10 mouse cellular contexts compared by ENCODE assay signal in the genomic region with DNA sequence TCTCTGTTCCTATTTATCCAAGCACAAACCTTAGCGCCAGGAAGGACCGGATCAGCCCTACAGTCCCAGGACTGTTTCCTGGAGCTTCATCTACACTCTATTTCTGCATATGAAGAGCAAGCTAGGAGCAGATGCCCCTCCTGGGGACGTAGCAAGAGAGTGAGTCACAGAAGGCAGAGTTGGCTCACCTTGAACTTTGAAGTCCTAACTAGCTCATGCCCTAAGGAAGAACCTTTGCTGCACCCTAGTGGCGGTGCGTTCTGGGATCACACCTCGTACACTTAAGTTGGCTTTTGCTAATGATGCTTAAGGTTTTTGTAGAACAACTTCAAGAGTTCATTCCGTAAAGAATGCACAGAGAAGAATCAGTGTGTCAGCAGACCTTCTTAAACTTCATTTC. TPM values are rescaled to one million over a fixed set of nuclear protein-coding genes. Genes with fewer than 3 reads are reported as not detected.
DNase-seq lines count a peak whose midpoint lies in the region; ATAC-seq and TF ChIP-seq lines count a peak whose summit lies in the region.
"Had no signal": no experiment of that assay in that cellular context is flagged by ENCODE, and none has a peak within 500 bp of the region (broad histone marks: within the 10 kb centered on the region; RNA-seq: fewer than 3 reads in every experiment).

No protein-coding gene starts in this region.

- no peaks in the 10 kb centered on the region for H3K9me3 ChIP-seq in heart, embryonic 10.5 days
- no peaks in the 10 kb centered on the region for H3K9me3 ChIP-seq in embryonic facial prominence, embryonic 11.5 days (replicated peaks; ENCODE audit: control insufficient read depth, low read length)
- H3K9me3 ChIP-seq: embryonic facial prominence, embryonic 15.5 days; lung, embryonic 15.5 days had no signal

- H3K27me3 ChIP-seq in heart, embryonic 10.5 days (ENCODE audit: insufficient read depth, poor library complexity, severe bottlenecking) = no peaks in the 10 kb centered on the region
- H3K27me3 ChIP-seq in Patski = peaks cover 20% of the 10 kb centered on the region
- no peaks in the 10 kb centered on the region for H3K27me3 ChIP-seq in embryonic facial prominence, embryonic 11.5 days (ENCODE audit: control insufficient read depth, insufficient read depth, low read length)
- H3K27me3 ChIP-seq: embryonic facial prominence, embryonic 15.5 days; lung, embryonic 15.5 days had no signal

- intact Hi-C loops in left cerebral cortex, postnatal 4 days (cut with DNase I) = no loop called here

- H3K4me1 ChIP-seq in heart, embryonic 10.5 days = no peaks in the 10 kb centered on the region
- H3K4me1 ChIP-seq in embryonic facial prominence, embryonic 11.5 days (ENCODE audit: control insufficient read depth, insufficient read depth, low read length) = no peaks in the 10 kb centered on the region
- H3K4me1 ChIP-seq: lung, embryonic 15.5 days had no signal

- peak; percentile 7 for DNase-seq in heart, adult 8-10 months (ENCODE audit: low spot score)
- DNase-seq in heart, embryonic 10.5 days (ENCODE audit: low spot score) = no peak
- DNase-seq in A20 (ENCODE audit: low read depth, low spot score) (peak; percentile 73), Patski (ENCODE audit: low read depth, low spot score) (no peak), MN1 (ENCODE audit: low spot score) (no peak)
- peak; percentile 71 for DNase-seq in embryonic facial prominence, embryonic 11.5 days (ENCODE audit: low spot score)
- peak; percentile 49 for DNase-seq in left cerebral cortex, postnatal 4 days
- DNase-seq in right cerebral cortex, postnatal 4 days = peak; percentile 22

- no peaks in the 10 kb centered on the region for H3K36me3 ChIP-seq in heart, embryonic 10.5 days
- no peaks in the 10 kb centered on the region for H3K36me3 ChIP-seq in embryonic facial prominence, embryonic 11.5 days (replicated peaks; ENCODE audit: control insufficient read depth, insufficient read depth, low read depth, low read length)
- H3K36me3 ChIP-seq: embryonic facial prominence, embryonic 15.5 days; lung, embryonic 15.5 days had no signal

- in situ Hi-C loops in Patski (cut with MboI; ENCODE audit: low pct_unique_long_range_greater_than_20kb) = loop anchor here (10.0 kb wide), 1 partner anchor 1737 kb away; no protein-coding TSS in a partner anchor

- H3K27ac ChIP-seq in heart, embryonic 10.5 days = no peak overlapping the region
- no peak overlapping the region for H3K27ac ChIP-seq in embryonic facial prominence, embryonic 11.5 days (replicated peaks; ENCODE audit: low read depth, low read length)
- H3K27ac ChIP-seq: embryonic facial prominence, embryonic 15.5 days; lung, embryonic 15.5 days had no signal

- H3K4me3 ChIP-seq in heart, embryonic 10.5 days = no peak overlapping the region
- H3K4me3 ChIP-seq in embryonic facial prominence, embryonic 11.5 days (ENCODE audit: low read depth, low read length) = no peak overlapping the region
- H3K4me3 ChIP-seq: embryonic facial prominence, embryonic 15.5 days; lung, embryonic 15.5 days had no signal

- CTCF ChIA-PET in Patski (lab: Charles Lee) = interaction anchor here (1.4 to 1.8 kb wide), 2 partner anchors 16 to 592 kb away, joined by 4 to 5 read pairs; no protein-coding TSS in a partner anchor

- H3K4me2 ChIP-seq in embryonic facial prominence, embryonic 11.5 days (ENCODE audit: low read depth, low read length) = no peak overlapping the region
- H3K4me2 ChIP-seq: embryonic facial prominence, embryonic 15.5 days; lung, embryonic 15.5 days had no signal

- POLR2A ChIA-PET in Patski (lab: Charles Lee) = no interaction called here

- TF ChIP-seq CTCF in Patski (IDR thresholded peaks at IDR 0.05) = peak; percentile 69

- ATAC-seq in Patski = peak; percentile 73
- no peak for ATAC-seq in embryonic facial prominence, embryonic 11.5 days (replicated peaks; ENCODE audit: insufficient number of reproducible peaks, low FRiP score, low TSS enrichment, low read depth)

- 18% methylated on average over 7 of the region's 7 CpGs for WGBS in heart, embryonic 10.5 days
- 22% methylated on average over 7 of the region's 7 CpGs for WGBS in embryonic facial prominence, embryonic 11.5 days

- H3K9ac ChIP-seq in embryonic facial prominence, embryonic 11.5 days (replicated peaks; ENCODE audit: low read length) = no peak overlapping the region
- H3K9ac ChIP-seq: embryonic facial prominence, embryonic 15.5 days; lung, embryonic 15.5 days had no signal

RNA-seq across cellular contexts. Expression of a gene that starts 25.3 kb away (rescaled TPM):
- total RNA-seq in heart, adult 8-10 months (2022) = 10 to 100 TPM; 22.8 to 26.1 (median 25.2) TPM
- 56.2 and 71.0 TPM in 2 replicates for polyA plus RNA-seq in heart, embryonic 10.5 days (2016; fragmentation: Nextera tagmentation; extraction: Ambion mirVana)
- polyA plus RNA-seq in Patski (2021) = 98.1 TPM
- 61.2 and 66.6 TPM in 2 replicates for polyA plus RNA-seq in embryonic facial prominence, embryonic 11.5 days (2014; fragmentation: Nextera tagmentation; extraction: Ambion mirVana)
- 10 to 100 TPM; 55.5 to 60.7 TPM for total RNA-seq in left cerebral cortex, postnatal 4 days (2021)

Comparison
In these comparisons a context has a peak if more than half of its experiments do, and no peak if none do; other contexts are left out.
1. DNase-seq: peak in heart, adult 8-10 months (single experiment), A20 (single experiment), embryonic facial prominence, embryonic 11.5 days (single experiment), left cerebral cortex, postnatal 4 days (single experiment) and right cerebral cortex, postnatal 4 days (single experiment); none in heart, embryonic 10.5 days (single experiment), Patski (single experiment) and MN1 (single experiment).